Mouse (Mus musculus) heart, embryonic 10.5 days (tissue): ENCODE measurements at regions not wholly inside any gene's neighbourhood (a gene's known extent, or its start where the extent isn't known, plus 50 kb on each side); places are given as distances from the start of the nearest gene placed in this dataset.

Experiments used
- DNase-seq: peaks from one replicate; pipeline ENCODE4 v3.0.0-alpha.2; 2017; ENCODE audit warnings: low spot score
- H3K27ac ChIP-seq: fragments of 300-500 bp; sonication (generic); 2 replicates; pipeline ENCODE4 v1.5.1; 2016; ENCODE audit warnings: mild to moderate bottlenecking
- H3K27me3 ChIP-seq: fragments of 300-500 bp; sonication (generic); 2 replicates; pipeline ENCODE4 v1.6.1; 2016; ENCODE audit warnings: mild to moderate bottlenecking; ENCODE audit not compliant: poor library complexity, insufficient read depth, severe bottlenecking
- H3K36me3 ChIP-seq: fragments of 300-500 bp; sonication (generic); 2 replicates; pipeline ENCODE4 v1.6.1; 2016; ENCODE audit warnings: mild to moderate bottlenecking, moderate library complexity
- H3K4me1 ChIP-seq: fragments of 300-500 bp; sonication (generic); 2 replicates; pipeline ENCODE4 v1.6.1; 2016; ENCODE audit warnings: mild to moderate bottlenecking
- H3K4me3 ChIP-seq: fragments of 300-500 bp; sonication (generic); 2 replicates; pipeline ENCODE4 v1.5.1; 2016; ENCODE audit warnings: mild to moderate bottlenecking, moderate library complexity
- H3K9me3 ChIP-seq: fragments of 300-500 bp; sonication (generic); 2 replicates; pipeline ENCODE4 v1.6.1; 2016; ENCODE audit warnings: mild to moderate bottlenecking, moderate library complexity
- WGBS: fragments of 180-500 bp; shearing (Covaris S2); methylation state at CpG from one replicate; pipeline ENCODE4 v1.1.7; 2016; 5-methylcytosine and 5-hydroxymethylcytosine counted together

- Histone ChIP-seq H3K4me1 (peaks cover 10% of the 10 kb centered on the region), H3K9me3 (no peaks in the 10 kb centered on the region), H3K36me3 (no peaks in the 10 kb centered on the region), H3K4me3 (no peak overlapping the region), H3K27ac (no peak overlapping the region), H3K27me3 (0 out of 2 replicates have a peak, but pooled peaks cover 3% of the 10 kb centered on the region)
- no peak for DNase-seq
- WGBS, result 46% methylated on average over 1 of the region's 1 CpGs
Observed at GRCm38 (mm10) chr1:194354332-194355120, 263.5 kb upstream of the Plxna2 start.

- WGBS, result 22% methylated on average over 3 of the region's 3 CpGs
- Histone ChIP-seq H3K27ac (no peak overlapping the region), H3K4me3 (no peak overlapping the region), H3K4me1 (peaks cover 8% of the 10 kb centered on the region; the same call in 1 of the 2 replicates), H3K36me3 (no peaks in the 10 kb centered on the region), H3K27me3 (peaks cover 21% of the 10 kb centered on the region; the same call in 1 of the 2 replicates), H3K9me3 (no peaks in the 10 kb centered on the region)
- no peak for DNase-seq
Observed at GRCm38 (mm10) chr1:194345304-194346033, 272.5 kb upstream of the Plxna2 start.

- Histone ChIP-seq H3K27ac (no peak overlapping the region), H3K36me3 (no peaks in the 10 kb centered on the region), H3K4me3 (no peak overlapping the region), H3K9me3 (no peaks in the 10 kb centered on the region), H3K4me1 (peaks cover 8% of the 10 kb centered on the region; the same call in 1 of the 2 replicates), H3K27me3 (peaks cover 39% of the 10 kb centered on the region; the same call in 1 of the 2 replicates)
- 37% methylated on average over 1 of the region's 1 CpGs for WGBS
- DNase-seq, result no peak
Observed at GRCm38 (mm10) chr1:194342568-194342967, 275.4 kb upstream of the Plxna2 start.

DNA sequence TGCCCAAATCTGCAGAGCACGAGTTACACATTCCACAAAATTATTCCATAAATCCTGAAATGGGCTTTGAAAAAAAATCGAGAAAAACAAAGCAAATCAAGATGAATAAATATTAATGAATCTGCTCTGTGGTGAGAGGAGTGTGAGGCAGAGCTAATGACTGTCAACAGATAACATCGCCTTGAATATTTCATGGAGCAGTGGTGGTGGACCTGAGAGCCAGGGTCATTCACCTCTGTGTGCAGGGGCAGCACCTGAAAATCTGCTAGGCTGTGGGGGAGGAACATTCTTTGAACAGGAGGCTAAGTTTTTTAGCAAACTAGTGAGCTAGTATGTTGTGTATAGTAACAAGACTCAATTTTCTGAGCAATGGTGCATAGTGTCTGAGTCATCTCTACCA is 276.3 kb upstream of the Plxna2 start:
- whole genome bisulfite sequencing, result 58% methylated on average over 3 of the region's 3 CpGs
- Histone ChIP-seq H3K9me3 (no peaks in the 10 kb centered on the region), H3K27ac (no peak overlapping the region), H3K4me3 (no peak overlapping the region), H3K4me1 (peaks cover 8% of the 10 kb centered on the region; the same call in 1 of the 2 replicates), H3K36me3 (no peaks in the 10 kb centered on the region), H3K27me3 (peaks cover 40% of the 10 kb centered on the region; the same call in 1 of the 2 replicates)
- no peak for DNase-seq

DNA sequence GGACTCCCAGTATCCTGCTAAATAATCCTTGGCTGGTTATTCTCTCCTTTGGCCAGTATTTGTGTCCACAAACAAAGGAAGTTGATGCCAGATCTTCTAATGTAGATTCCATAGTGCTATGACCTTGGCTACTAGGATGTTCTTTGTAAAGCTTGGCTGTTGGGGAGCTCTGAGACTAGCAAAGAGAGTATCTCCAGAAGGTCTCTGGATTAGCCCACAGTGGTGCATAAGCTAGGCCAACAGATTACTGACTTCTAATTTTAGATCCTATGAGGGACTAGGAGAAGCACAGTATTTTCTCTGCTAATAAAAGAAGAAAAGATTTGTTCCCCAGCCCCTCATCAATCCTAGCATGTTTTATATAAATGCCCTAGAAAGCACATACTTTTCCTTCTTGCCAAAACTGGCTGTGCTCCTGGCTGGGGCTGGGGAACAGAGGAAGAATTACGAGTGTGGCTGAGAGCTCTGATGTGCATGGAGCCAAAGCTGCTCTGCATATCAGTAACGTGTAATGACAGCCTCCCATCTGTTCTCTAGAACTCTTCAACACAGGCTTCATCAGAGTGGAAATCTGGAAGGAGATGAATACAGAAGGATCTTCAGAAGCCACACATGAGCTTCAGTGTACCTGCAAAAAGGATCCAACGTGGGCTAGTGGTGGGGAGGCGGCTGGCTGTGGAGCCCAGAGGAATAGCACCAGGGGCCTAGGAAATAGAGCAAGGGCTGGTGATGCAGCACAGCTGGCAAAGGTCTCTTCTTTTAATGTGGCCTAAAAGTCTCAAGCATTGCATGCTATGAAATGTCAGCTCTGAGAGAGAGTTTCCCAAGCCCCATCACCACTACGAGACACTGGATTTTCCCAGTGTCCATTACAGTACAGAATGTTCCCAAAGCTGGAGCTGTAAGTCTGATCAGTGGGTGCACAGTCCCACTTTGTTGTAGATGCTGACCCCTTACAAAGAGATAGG is 283.0 kb upstream of the Plxna2 start:
- DNase-seq, result no peak
- WGBS, result 66% methylated on average over 5 of the region's 5 CpGs

GRCm38 (mm10) chr1:194332639-194333038 is 285.4 kb upstream of the Plxna2 start:
- Histone ChIP-seq H3K36me3 (no peaks in the 10 kb centered on the region), H3K27me3 (peaks cover 30% of the 10 kb centered on the region), H3K9me3 (no peaks in the 10 kb centered on the region), H3K4me1 (no peaks in the 10 kb centered on the region), H3K27ac (no peak overlapping the region), H3K4me3 (no peak overlapping the region)
- no peak for DNase-seq

More for the DNA sequence above, 283.0 kb upstream of the Plxna2 start:
- Histone ChIP-seq H3K9me3 (no peaks in the 10 kb centered on the region), H3K4me1 (no peaks in the 10 kb centered on the region), H3K36me3 (no peaks in the 10 kb centered on the region), H3K4me3 (no peak overlapping the region), H3K27ac (no peak overlapping the region), H3K27me3 (peaks cover 43% of the 10 kb centered on the region)

DNA sequence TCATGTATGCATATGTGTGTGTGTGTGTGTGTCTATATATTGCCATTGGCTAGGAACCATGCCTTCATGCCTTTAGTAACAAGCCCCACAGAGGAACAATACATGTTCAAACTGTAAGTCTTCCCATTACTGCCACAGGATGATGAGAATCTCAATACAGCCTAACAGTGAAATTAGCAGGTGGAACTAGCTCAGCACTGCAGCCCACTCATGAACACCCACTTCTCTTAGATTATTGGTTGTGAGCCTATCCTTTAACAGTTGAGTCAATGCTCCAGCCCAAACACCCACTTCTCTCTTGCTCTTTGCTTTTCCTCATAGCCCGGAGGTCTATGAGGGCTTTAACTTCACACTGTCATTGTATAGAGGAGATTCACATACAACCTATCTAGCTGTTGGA is 287.5 kb upstream of the Plxna2 start:
- WGBS, result 82% methylated on average over 1 of the region's 1 CpGs
- no peak overlapping the region for H3K27ac ChIP-seq
- DNase-seq, result no peak
- no peaks in the 10 kb centered on the region for H3K9me3 ChIP-seq
- H3K36me3 ChIP-seq, result no peaks in the 10 kb centered on the region
- H3K4me1 ChIP-seq, result no peaks in the 10 kb centered on the region
- peaks cover 11% of the 10 kb centered on the region for H3K27me3 ChIP-seq
- no peak overlapping the region for H3K4me3 ChIP-seq

- DNase-seq, result no peak
- Histone ChIP-seq H3K27me3 (no peaks in the 10 kb centered on the region), H3K27ac (no peak overlapping the region), H3K9me3 (no peaks in the 10 kb centered on the region), H3K4me1 (no peaks in the 10 kb centered on the region), H3K36me3 (no peaks in the 10 kb centered on the region), H3K4me3 (no peak overlapping the region)
- WGBS, result 80% methylated on average over 3 of the region's 3 CpGs
Observed at GRCm38 (mm10) chr1:194320320-194321036, 297.5 kb upstream of the Plxna2 start.

GRCm38 (mm10) chr1:194318351-194318750 is 299.7 kb upstream of the Plxna2 start:
- H3K36me3 ChIP-seq, result no peaks in the 10 kb centered on the region

DNA sequence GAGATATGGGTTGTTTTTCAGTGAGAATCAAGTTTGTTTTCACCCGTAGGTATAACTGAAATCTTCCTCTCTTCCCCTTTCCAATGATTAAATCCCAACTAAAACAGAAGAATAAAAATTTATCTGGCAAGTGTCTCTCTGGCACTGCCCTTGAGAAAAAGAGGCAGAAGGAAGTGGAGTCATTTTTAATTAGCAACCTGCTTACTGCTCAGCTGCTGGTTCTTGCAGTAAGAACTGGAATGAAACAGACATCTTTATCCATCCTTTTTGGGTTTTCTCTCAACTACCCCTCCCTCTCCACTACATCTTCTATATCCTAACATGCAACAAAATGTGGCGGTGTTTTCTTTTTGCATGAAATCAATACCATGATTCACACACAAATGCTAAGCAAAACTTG is 302.4 kb upstream of the Plxna2 start:
- WGBS, result 72% methylated on average over 2 of the region's 2 CpGs
- Histone ChIP-seq H3K27me3 (no peaks in the 10 kb centered on the region; the same call in 1 of the 2 replicates), H3K27ac (no peak overlapping the region), H3K9me3 (no peaks in the 10 kb centered on the region), H3K36me3 (no peaks in the 10 kb centered on the region), H3K4me3 (no peak overlapping the region), H3K4me1 (no peaks in the 10 kb centered on the region)
- no peak for DNase-seq

More at GRCm38 (mm10) chr1:194318351-194318750, 299.7 kb upstream of the Plxna2 start:
- Histone ChIP-seq H3K27me3 (no peaks in the 10 kb centered on the region), H3K27ac (no peak overlapping the region), H3K4me1 (no peaks in the 10 kb centered on the region), H3K9me3 (no peaks in the 10 kb centered on the region), H3K4me3 (no peak overlapping the region)
- DNase-seq, result no peak

- H3K4me1 ChIP-seq, result no peaks in the 10 kb centered on the region
- no peaks in the 10 kb centered on the region; the same call in none of the 2 replicates for H3K27me3 ChIP-seq
- H3K27ac ChIP-seq, result no peak overlapping the region
- H3K36me3 ChIP-seq, result no peaks in the 10 kb centered on the region
- WGBS, result 39% methylated on average over 2 of the region's 2 CpGs
- no peak overlapping the region for H3K4me3 ChIP-seq
- no peak for DNase-seq
- H3K9me3 ChIP-seq, result no peaks in the 10 kb centered on the region
Observed at GRCm38 (mm10) chr1:194310373-194310772, 307.6 kb upstream of the Plxna2 start.

GRCm38 (mm10) chr1:194308648-194309047 is 309.4 kb upstream of the Plxna2 start:
- no peak overlapping the region for H3K4me3 ChIP-seq
- WGBS, result 77% methylated on average over 3 of the region's 3 CpGs
- H3K27me3 ChIP-seq, result peaks cover 6% of the 10 kb centered on the region
- no peak overlapping the region for H3K27ac ChIP-seq
- H3K36me3 ChIP-seq, result no peaks in the 10 kb centered on the region
- H3K4me1 ChIP-seq, result no peaks in the 10 kb centered on the region
- DNase-seq, result no peak
- no peaks in the 10 kb centered on the region for H3K9me3 ChIP-seq
